Mouse (Mus musculus) heart, embryonic 12.5 days (tissue): ENCODE measurements around the gene Bin2. TPM values are rescaled to one million over a fixed set of nuclear protein-coding genes. Genes with fewer than 3 reads are reported as not detected.

ENCODE experiments used
- ATAC-seq: fragments of 200-750 bp; cut with Nextera tagmentation; 2 replicates; pipeline ENCODE4 v1.8.0; 2017; ENCODE audit warnings: moderate TSS enrichment, moderate library complexity; ENCODE audit not compliant: insufficient number of reproducible peaks, low FRiP score
- H3K27ac ChIP-seq: fragments of 300-500 bp; sonication (generic); 2 replicates; pipeline ENCODE4 v1.5.1; 2016; ENCODE audit warnings: mild to moderate bottlenecking, moderate library complexity; ENCODE audit not compliant: poor library complexity, severe bottlenecking
- H3K27me3 ChIP-seq: fragments of 300-500 bp; sonication (generic); replicated peaks from 2 replicates; pipeline ENCODE4 v1.6.1; 2016; ENCODE audit warnings: mild to moderate bottlenecking, moderate library complexity
- H3K36me3 ChIP-seq: fragments of 300-500 bp; sonication (generic); 2 replicates; pipeline ENCODE4 v1.6.1; 2016; ENCODE audit warnings: mild to moderate bottlenecking, moderate library complexity
- H3K4me1 ChIP-seq: fragments of 300-500 bp; sonication (generic); replicated peaks from 2 replicates; pipeline ENCODE4 v1.6.1; 2016; ENCODE audit warnings: mild to moderate bottlenecking
- H3K4me2 ChIP-seq: fragments of 300-500 bp; sonication (generic); 2 replicates; pipeline ENCODE4 v1.6.1; 2016; ENCODE audit warnings: mild to moderate bottlenecking, moderate library complexity
- H3K4me3 ChIP-seq: fragments of 300-500 bp; sonication (generic); 2 replicates; pipeline ENCODE4 v1.5.1; 2016; ENCODE audit warnings: mild to moderate bottlenecking
- H3K9ac ChIP-seq: fragments of 300-500 bp; sonication (generic); 2 replicates; pipeline ENCODE4 v1.6.1; 2016; ENCODE audit warnings: mild to moderate bottlenecking, moderate library complexity
- H3K9me3 ChIP-seq: fragments of 300-500 bp; sonication (generic); replicated peaks from 2 replicates; pipeline ENCODE4 v1.6.1; 2016; ENCODE audit warnings: mild to moderate bottlenecking, moderate library complexity
- WGBS: fragments of 180-500 bp; shearing (Covaris S2); methylation state at CpG from one replicate; pipeline ENCODE4 v1.1.7; 2016; 5-methylcytosine and 5-hydroxymethylcytosine counted together
- polyA plus RNA-seq: library from polyadenylated mRNA; unstranded; fragments of >200 nt; fragmentation: Nextera tagmentation; extraction: Ambion mirVana; gene quantifications from 2 replicates; pipeline ENCODE4 v1.2.1, GENCODE M21; 2016

Bin2 gene
- polyA plus RNA-seq, 1 experiment from 2014 or later: 3.7 TPM

- Histone ChIP-seq H3K36me3 (no peaks in the 10 kb centered on the region), H3K27me3 (peaks cover 18% of the 10 kb centered on the region), H3K4me2 (no peak overlapping the region), H3K4me3 (no peak overlapping the region), H3K9me3 (no peaks in the 10 kb centered on the region), H3K9ac (no peak overlapping the region), H3K27ac (no peak overlapping the region), H3K4me1 (peaks cover 23% of the 10 kb centered on the region)
- no peak for ATAC-seq
- WGBS: 49% methylated on average over 10 of the region's 10 CpGs
Observed at GRCm38 (mm10) chr15:100684450-100684849, 15.1 kb upstream of the Bin2 start.

GRCm38 (mm10) chr15:100683041-100683440 is 13.7 kb upstream of the Bin2 start:
- ATAC-seq: no peak
- Histone ChIP-seq H3K4me1 (peaks cover 23% of the 10 kb centered on the region), H3K9me3 (no peaks in the 10 kb centered on the region), H3K36me3 (no peaks in the 10 kb centered on the region), H3K27me3 (peaks cover 18% of the 10 kb centered on the region), H3K9ac (no peak overlapping the region), H3K27ac (no peak overlapping the region), H3K4me3 (no peak overlapping the region), H3K4me2 (no peak overlapping the region)
- WGBS: 47% methylated on average over 2 of the region's 2 CpGs

DNA sequence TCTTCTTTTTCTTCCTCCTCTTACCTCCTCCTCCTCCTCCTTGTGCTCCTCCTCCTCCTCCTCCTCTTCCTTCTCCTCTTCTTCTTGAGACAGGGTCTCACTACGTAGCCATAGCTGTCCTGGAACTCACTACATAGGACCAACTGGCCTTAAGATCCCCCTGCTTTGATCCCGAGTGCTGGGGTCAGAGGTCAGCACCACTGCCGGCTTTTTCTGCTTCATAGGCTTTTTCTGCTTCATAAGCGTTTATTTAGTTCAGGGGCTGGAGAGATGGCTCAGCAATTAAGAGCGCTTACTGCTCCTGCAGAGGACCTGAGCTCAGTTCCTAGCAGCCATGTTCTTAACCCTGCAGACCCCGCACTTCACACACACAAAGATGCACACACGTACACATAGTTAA is 12.4 kb upstream of the Bin2 start:
- H3K4me2 ChIP-seq: no peak overlapping the region
- no peak overlapping the region for H3K9ac ChIP-seq
- no peak overlapping the region for H3K27ac ChIP-seq
- peaks cover 12% of the 10 kb centered on the region for H3K4me1 ChIP-seq
- H3K36me3 ChIP-seq: no peaks in the 10 kb centered on the region
- ATAC-seq: no peak
- H3K27me3 ChIP-seq: peaks cover 18% of the 10 kb centered on the region
- no peaks in the 10 kb centered on the region for H3K9me3 ChIP-seq
- H3K4me3 ChIP-seq: no peak overlapping the region
- 47% methylated on average over 7 of the region's 7 CpGs for WGBS

DNA sequence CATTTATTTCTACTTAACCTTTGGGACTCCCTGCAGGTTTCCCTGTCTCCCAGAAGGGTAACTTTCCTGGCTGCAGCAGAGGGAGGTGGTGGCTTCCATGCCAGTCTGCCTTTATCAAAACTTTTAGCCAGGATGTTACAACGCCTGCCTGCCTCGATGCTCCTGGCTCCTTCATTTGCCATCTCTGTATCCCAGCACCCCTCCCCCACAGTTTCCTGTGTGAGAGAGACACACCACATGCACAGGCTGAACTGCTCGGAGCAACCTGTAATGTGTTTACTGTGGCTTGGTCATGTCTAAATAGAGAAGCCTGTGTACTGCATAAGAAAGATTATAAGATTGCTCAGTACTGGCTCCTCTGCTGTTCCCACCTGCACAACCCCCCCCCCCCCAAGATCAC is 11.0 kb upstream of the Bin2 start:
- no peaks in the 10 kb centered on the region for H3K36me3 ChIP-seq
- 35% methylated on average over 3 of the region's 3 CpGs for WGBS
- peaks cover 13% of the 10 kb centered on the region for H3K27me3 ChIP-seq
- H3K4me1 ChIP-seq: peaks cover 16% of the 10 kb centered on the region; the same call in 1 of the 2 replicates
- no peak overlapping the region for H3K9ac ChIP-seq
- H3K4me2 ChIP-seq: no peak overlapping the region
- H3K9me3 ChIP-seq: no peaks in the 10 kb centered on the region
- no peak overlapping the region for H3K4me3 ChIP-seq
- no peak for ATAC-seq
- no peak overlapping the region for H3K27ac ChIP-seq

GRCm38 (mm10) chr15:100679005-100679404 is 9.7 kb upstream of the Bin2 start:
- no peak for ATAC-seq
- 89% methylated on average over 14 of the region's 14 CpGs for WGBS
- no peaks in the 10 kb centered on the region for H3K9me3 ChIP-seq
- peaks cover 20% of the 10 kb centered on the region; the same call in 1 of the 2 replicates for H3K4me1 ChIP-seq
- no peak overlapping the region for H3K4me3 ChIP-seq
- no peak overlapping the region for H3K4me2 ChIP-seq
- no peak overlapping the region for H3K27ac ChIP-seq
- no peaks in the 10 kb centered on the region for H3K27me3 ChIP-seq
- no peaks in the 10 kb centered on the region for H3K36me3 ChIP-seq
- H3K9ac ChIP-seq: no peak overlapping the region

DNA sequence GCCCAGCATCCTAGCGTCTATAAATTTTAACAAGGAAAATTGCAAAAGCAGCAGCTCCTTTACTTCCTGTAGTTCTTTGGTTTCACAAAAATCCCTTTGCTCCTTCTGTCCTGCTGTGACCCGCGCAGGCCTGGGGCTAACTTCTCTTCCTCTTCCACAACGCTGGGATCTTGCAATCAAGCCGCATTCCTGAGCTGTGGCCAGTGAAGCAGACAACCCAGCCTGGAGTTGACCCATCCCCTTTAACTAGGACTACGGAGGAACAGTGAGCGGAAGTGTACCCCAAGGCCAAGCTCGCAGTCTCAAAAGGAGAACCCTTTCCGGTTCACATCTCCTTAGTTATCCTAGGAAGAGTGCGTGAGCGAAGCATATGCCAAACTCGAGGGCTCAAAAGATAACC is 9.2 kb upstream of the Bin2 start:
- no peak overlapping the region for H3K9ac ChIP-seq
- no peak for ATAC-seq
- H3K27ac ChIP-seq: no peak overlapping the region
- H3K4me1 ChIP-seq: peaks cover 25% of the 10 kb centered on the region
- no peaks in the 10 kb centered on the region for H3K9me3 ChIP-seq
- no peaks in the 10 kb centered on the region for H3K27me3 ChIP-seq
- H3K4me3 ChIP-seq: no peak overlapping the region
- WGBS: 77% methylated on average over 12 of the region's 12 CpGs
- no peaks in the 10 kb centered on the region for H3K36me3 ChIP-seq
- H3K4me2 ChIP-seq: no peak overlapping the region

- no peak for ATAC-seq
- no peak overlapping the region for H3K4me2 ChIP-seq
- no peaks in the 10 kb centered on the region for H3K9me3 ChIP-seq
- 86% methylated on average over 8 of the region's 8 CpGs for WGBS
- no peak overlapping the region for H3K27ac ChIP-seq
- H3K27me3 ChIP-seq: no peaks in the 10 kb centered on the region
- H3K36me3 ChIP-seq: no peaks in the 10 kb centered on the region
- H3K4me3 ChIP-seq: no peak overlapping the region
- no peak overlapping the region for H3K9ac ChIP-seq
- peaks cover 27% of the 10 kb centered on the region for H3K4me1 ChIP-seq
Observed at GRCm38 (mm10) chr15:100677675-100678074, 8.3 kb upstream of the Bin2 start.

- Histone ChIP-seq H3K4me1 (peaks cover 27% of the 10 kb centered on the region), H3K36me3 (no peaks in the 10 kb centered on the region), H3K27me3 (no peaks in the 10 kb centered on the region), H3K9me3 (no peaks in the 10 kb centered on the region), H3K4me3 (no peak overlapping the region), H3K4me2 (no peak overlapping the region), H3K27ac (no peak overlapping the region), H3K9ac (no peak overlapping the region)
- no peak for ATAC-seq
- 79% methylated on average over 1 of the region's 1 CpGs for WGBS
Observed at GRCm38 (mm10) chr15:100676521-100676920, 7.2 kb upstream of the Bin2 start.

GRCm38 (mm10) chr15:100675486-100675885 is 6.1 kb upstream of the Bin2 start:
- Histone ChIP-seq H3K9ac (no peak overlapping the region), H3K36me3 (no peaks in the 10 kb centered on the region), H3K4me1 (peaks cover 27% of the 10 kb centered on the region), H3K27ac (no peak overlapping the region), H3K4me2 (no peak overlapping the region), H3K27me3 (no peaks in the 10 kb centered on the region), H3K9me3 (no peaks in the 10 kb centered on the region), H3K4me3 (no peak overlapping the region)
- 42% methylated on average over 3 of the region's 3 CpGs for WGBS
- ATAC-seq: no peak

DNA sequence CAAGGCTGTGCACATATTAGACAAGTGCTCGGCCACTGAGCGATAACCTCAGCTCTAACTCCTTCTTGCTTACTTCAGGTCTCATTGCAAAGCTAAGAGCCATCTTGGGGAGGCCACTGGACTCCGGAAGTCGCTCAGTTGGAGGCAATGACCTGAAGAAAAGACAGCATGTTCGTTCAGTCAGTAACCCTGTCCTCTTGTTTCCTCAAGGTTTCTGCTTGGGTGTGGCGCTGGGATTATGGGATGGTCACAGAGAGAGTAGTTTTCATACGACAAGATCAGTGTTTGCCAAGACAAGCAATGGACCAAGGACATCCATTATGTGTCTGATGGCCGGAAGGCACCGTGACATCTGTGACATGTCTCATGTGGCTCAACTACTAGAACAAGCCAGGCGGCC is 5.2 kb upstream of the Bin2 start:
- peak overlapping the region; percentile 75 for H3K27ac ChIP-seq
- 78% methylated on average over 10 of the region's 10 CpGs for WGBS
- no peaks in the 10 kb centered on the region for H3K27me3 ChIP-seq
- no peaks in the 10 kb centered on the region for H3K9me3 ChIP-seq
- peaks cover 27% of the 10 kb centered on the region for H3K4me1 ChIP-seq
- H3K4me3 ChIP-seq: no peak overlapping the region
- ATAC-seq: no peak
- H3K36me3 ChIP-seq: no peaks in the 10 kb centered on the region
- no peak overlapping the region for H3K4me2 ChIP-seq
- H3K9ac ChIP-seq: no peak overlapping the region

DNA sequence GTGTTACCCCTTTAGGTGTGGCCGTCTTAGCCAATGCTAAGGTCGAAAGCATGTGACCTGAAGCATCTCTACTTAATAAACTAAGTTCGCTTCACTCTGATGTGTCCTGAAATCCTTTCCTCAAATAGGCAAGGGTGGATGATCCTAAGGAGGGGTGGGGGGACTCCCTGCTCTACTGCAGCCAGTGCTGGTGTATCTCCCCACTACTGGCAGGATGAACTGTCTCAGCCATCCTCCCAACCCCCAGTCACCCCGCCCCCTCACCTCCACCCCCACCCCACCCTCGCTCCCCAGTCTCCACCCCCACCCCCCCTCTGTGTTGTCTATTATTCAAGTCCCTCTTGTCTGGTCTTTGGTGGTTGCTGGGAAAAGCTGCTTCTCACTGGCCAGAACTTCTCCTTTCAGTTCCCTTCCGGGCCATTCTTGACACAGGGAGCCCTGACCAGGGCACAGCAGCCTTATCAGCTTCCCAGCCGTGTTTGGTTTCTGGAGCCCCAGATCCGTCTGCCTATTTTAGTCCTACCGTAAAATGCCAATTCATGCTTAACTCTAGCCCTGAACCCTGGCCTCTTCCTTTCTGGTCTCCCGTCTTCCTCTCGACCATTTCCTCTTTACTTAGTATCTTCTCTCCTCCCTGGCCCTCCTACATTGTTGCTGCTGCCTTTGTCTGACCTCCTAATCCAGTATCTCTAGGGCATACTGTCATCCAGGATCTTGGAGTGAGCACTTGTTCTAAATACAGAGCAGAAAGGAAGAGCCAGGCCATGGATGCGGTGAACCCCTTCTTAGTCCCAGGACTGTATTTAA is 4.4 kb upstream of the Bin2 start:
- Histone ChIP-seq H3K9me3 (no peaks in the 10 kb centered on the region), H3K27me3 (no peaks in the 10 kb centered on the region), H3K4me1 (peaks cover 27% of the 10 kb centered on the region), H3K36me3 (no peaks in the 10 kb centered on the region), H3K9ac (no peak overlapping the region), H3K27ac (peak overlapping the region; percentile 75), H3K4me3 (no peak overlapping the region), H3K4me2 (peak overlapping the region; percentile 6)
- ATAC-seq: peak; percentile 67; the same call in 1 of the 2 replicates
- WGBS: 20% methylated on average over 12 of the region's 12 CpGs

- Histone ChIP-seq H3K36me3 (no peaks in the 10 kb centered on the region), H3K9me3 (no peaks in the 10 kb centered on the region), H3K27me3 (no peaks in the 10 kb centered on the region), H3K9ac (no peak overlapping the region), H3K4me1 (peaks cover 49% of the 10 kb centered on the region), H3K4me2 (no peak overlapping the region), H3K4me3 (no peak overlapping the region), H3K27ac (no peak overlapping the region)
- ATAC-seq: no peak
- 82% methylated on average over 5 of the region's 5 CpGs for WGBS
Observed at GRCm38 (mm10) chr15:100670833-100671232, 1.5 kb upstream of the Bin2 start.
